Mouse (Mus musculus): ENCODE measurements around the gene Zmynd12.

Gene Zmynd12

GRCm38 (mm10) chr4:119450436-119450835, 27.8 kb downstream of the Zmynd12 start:
- DNase-seq (ENCODE audit: low read depth): no peak

DNA sequence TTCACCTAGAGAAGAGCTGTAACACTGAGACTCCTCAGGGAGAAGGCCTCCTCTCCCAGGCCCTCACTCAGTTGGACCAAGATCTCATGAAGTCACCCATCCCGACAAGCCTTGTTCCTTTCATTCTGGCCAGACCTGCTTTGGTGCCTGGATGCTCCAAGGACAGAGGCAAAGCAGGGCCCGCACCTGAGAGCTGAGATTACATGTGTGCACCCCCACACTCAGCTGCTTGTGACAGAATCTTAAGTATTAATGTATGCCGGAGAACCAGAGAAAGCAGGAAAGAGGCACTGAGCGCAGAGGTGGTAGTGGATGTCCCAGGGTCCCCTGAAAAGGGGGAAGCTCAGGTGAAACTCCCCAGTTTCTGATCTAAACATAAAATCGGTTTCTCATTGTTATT, 30.5 kb downstream of the Zmynd12 start:
- no peak for DNase-seq (ENCODE audit: low read depth)

DNA sequence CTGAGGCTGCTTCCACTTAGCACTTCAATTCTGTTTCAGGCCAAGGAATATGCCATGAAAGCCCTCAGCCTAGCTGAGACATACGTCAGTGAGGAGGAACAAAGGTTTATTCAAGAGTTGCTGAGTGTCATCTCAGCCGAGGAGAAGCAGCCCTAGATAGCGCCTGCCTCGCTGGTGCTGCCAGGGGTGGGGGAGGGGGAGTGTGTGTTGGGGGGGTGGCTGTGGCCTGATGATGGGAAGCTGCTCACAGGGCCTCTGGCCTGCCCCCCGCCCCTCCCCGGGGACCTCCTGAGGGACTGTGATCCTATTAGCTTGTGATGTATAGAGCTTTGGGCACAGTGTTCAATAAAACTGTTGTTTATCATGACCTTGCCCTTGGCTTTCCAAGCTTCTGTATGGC, 30.9 kb downstream of the Zmynd12 start:
- DNase-seq (ENCODE audit: low read depth): no peak

- peak; percentile 27 for DNase-seq (ENCODE audit: low read depth)
Measured at GRCm38 (mm10) chr4:119460296-119460695, 37.7 kb downstream of the Zmynd12 start.

DNA sequence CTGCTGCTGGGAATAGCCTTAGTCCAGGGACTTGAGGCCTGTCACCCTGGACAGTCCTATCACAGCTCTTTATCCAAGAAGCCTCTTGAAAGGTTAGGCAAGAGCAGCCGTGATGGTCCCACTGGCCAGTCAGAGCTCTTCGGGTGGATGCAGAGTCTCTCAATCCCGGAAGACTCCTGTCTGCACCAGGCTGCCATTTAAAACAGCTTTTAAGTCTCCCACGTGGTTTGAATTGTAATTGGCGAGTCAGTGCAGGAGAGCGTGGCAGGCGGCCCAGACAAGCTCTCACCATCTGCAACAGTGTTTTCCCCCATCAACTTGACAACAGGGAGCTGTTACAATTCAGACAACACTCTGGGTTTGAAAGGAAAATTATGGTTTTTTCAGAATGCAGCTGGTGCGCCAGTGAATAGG, 38.1 kb downstream of the Zmynd12 start:
- no peak for DNase-seq (ENCODE audit: low read depth)

DNA sequence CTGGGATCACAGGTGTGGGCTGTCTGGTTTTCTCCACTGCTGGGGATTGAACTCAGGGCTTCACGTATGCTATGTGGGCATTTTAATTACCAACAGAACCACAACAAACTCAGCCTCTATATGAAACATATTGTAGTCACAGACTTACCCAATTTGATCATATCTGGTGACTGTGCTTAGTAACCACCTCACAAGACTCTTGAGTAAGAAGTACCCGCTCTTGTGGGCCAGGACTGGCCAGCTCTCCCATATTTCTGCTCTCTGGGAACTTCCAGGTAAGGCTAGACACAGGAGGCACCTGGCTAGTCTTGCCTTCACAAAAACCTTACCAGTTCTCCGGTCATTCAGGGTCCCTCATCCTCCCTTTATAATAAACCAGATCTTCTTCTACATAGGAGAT, 39.8 kb downstream of the Zmynd12 start:
- no peak for DNase-seq (ENCODE audit: low read depth)

- DNase-seq (ENCODE audit: low read depth): peak; percentile 8
Measured at GRCm38 (mm10) chr4:119462858-119463755, 40.5 kb downstream of the Zmynd12 start.

DNA sequence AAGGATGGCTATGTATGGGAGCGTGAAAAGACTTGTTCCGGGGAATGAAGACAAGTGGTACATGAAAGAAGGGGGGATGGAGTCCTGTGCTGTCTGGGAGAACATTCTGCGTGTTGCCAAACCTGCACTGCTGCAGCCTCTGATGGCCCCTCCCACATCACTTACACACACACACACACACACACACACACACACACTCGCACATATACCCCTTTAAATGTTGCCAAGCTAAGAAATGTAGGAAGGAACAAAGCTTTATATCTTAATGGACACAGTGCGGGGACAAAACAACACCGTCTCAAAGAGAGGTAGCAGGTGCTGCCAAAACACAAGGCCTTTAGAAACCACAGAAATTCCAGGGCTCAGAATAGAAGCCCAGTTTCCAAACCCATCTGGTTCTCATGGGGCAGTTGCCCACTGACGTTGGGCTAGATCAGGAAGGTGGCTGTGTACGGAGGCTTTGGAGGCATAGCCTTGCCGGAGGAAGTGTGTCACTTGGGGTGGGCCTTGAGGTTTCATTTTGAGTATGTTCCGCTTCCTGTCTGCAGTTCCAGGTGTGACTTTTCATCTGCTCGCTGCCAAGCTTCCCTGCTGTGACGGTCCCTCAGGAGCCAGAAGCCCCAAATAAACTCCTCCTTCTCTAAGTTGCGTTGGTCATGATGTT, 41.3 kb downstream of the Zmynd12 start:
- DNase-seq (ENCODE audit: low read depth): peak; percentile 63

DNA sequence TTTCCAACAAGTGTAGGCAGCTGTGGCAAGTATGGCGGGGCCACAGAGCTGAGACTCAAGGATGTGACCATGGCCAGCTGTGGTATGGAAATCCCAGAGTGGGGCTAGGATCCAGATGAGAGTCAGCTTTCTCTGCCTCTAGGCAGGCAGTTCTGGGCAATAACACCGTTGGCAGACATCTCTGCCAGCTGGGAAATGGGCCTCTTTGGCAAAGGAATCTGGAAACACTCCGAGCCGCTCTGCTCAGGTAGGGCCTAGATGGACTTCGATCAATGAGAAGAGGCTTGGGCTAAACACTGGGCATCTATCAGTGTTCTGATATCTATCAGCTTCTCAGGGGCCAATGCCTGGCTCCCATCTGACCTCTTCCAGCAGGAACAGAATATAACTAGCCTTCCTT, 43.2 kb downstream of the Zmynd12 start:
- no peak for DNase-seq (ENCODE audit: low read depth)

- DNase-seq (ENCODE audit: low read depth): no peak
Measured at GRCm38 (mm10) chr4:119467720-119468380, 45.2 kb downstream of the Zmynd12 start.

- DNase-seq (ENCODE audit: low read depth): no peak
Measured at GRCm38 (mm10) chr4:119472545-119472944, 49.9 kb downstream of the Zmynd12 start.

DNA sequence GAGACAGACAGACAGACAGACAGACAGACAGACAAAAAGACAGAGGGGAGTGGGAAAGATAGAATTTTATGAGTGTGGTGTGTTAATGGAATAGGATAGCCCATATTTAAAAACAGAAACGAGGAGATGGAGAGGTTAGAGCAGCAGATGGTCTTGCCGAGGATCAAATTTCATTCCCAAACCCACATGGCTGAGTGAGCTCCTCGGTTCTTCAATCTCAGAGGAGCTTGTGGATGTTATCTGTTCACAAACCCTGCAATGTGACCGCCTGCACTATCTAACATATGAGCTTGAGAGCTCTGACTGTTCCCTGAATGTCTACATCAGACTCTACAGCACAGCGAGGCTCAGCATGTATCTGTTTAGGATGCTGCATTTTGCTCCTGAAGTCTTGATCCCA, 50.5 kb downstream of the Zmynd12 start:
- DNase-seq (ENCODE audit: low read depth): no peak

DNA sequence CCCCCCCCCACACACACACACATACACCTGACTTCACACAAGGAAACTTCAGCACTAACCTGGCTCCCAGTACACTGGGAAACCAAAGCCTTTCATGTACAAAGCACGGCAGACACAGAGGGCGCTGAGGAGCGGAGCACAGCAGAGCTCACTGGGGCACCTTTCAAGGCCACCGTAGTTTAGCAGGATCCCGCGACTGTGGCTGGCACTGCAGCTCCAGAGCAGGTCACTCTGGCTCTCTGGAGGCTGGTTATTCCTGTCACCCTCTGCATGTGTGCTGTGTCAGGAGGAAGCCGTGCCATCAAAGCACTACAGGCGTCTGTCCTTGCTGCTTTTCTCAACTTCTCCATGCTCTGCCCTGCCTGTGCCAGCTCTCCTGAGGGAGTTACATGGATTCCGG, 60.4 kb downstream of the Zmynd12 start:
- no peak for DNase-seq (ENCODE audit: low read depth)

- DNase-seq (ENCODE audit: low read depth): no peak
Measured at GRCm38 (mm10) chr4:119484882-119485281, 62.3 kb downstream of the Zmynd12 start.

DNA sequence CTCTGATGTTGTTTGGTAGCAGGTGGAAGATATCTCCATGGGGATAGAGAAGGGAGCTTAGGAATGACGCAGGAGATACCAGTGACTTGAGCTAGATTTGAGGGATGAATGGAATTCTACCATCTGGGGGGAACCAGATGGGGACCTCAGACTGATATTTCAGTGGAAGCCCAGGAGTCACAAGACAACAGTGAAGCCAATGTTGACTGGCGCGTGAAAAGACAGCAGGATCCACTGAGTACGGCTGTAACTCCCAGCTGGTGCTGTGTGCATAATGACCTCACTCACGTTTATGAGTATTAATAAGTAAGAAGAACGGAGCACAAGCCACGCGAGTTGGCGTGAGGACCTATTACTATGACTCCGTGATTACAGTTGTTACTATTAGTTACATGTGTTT, 67.1 kb downstream of the Zmynd12 start:
- no peak for DNase-seq (ENCODE audit: low read depth)

DNA sequence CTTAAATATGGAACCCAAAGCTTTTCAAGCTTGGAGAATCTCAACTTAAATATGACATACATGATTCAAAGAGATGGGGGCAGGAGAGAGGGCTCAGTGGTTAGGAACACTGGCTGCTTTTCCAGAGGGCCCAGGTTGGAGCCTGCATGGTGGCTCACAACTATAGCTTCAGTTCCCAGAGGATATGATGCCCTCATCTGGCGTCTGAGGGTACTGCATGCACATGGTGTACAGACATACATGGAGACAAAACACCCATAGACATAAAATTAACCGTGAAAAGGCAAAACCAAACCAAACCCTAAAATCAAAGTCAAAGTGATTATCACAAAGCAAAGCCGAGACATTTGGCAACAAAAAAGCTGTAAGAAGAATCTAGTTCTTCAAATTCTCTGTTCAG, 68.2 kb downstream of the Zmynd12 start:
- DNase-seq (ENCODE audit: low read depth): peak; percentile 31

DNA sequence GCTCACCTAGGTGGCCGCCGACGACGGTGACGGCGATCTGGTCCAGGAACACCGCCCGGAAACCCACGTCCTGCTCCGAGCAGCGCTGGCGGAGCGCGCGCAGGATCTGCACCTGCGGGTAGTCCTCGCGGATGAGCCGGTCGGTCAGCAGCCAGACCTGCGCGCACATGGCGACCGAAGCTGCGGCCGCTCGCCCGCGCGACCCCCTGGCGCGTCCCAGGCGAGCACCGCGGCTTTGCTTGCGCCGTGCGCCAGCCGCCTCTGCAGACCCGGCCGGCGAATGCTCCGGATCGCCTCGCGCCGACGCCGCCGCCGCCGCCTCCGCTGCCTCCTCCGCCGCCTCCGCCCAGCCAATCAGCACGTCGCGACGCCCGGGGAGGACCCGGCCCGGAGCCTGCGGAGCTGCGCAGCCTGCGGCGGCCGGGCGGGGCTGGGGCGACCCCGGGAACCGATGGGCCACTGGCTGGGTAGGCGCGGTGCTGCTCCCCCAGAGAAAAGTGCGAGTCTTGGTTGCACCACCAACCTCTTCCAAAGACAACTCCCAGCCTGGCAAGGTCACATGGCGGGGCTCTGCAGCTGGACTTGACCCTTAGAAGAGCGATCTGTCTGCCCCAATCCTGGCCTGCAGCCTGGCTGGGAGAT, 69.8 kb downstream of the Zmynd12 start, which contains the start of gene Rimkla:
TSS of gene Rimkla (minus strand) at position 338 of the 642 bp plus-strand sequence.
- peak; percentile 52 for DNase-seq (ENCODE audit: low read depth)

GRCm38 (mm10) chr4:119492933-119493327, 70.3 kb downstream of the Zmynd12 start:
- no peak for DNase-seq (ENCODE audit: low read depth)

DNA sequence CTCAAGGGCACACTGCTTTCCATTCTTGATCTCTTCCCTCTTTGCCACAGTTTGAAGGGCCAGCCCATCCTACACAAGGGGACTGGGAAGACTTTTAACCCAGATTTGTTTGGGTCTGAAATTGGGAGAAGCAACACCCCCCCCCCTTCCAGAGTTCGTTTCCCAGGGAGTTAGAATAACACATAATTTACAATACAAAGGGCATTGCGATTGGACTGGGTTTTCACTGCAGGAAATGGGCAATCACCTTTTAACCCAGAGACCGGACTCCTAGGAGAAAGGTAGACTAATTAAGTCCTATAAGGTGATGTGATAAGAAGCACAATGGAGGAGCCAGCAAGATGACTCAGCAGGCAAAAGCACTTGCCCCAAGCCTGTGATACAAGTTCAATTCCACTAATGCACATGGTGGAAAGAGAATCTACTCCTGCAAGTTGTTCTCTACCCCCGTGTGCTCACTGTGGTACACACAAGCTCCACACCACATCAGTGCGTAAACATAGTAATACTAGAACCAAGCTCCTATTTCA, 75.8 kb downstream of the Zmynd12 start:
- no peak for DNase-seq (ENCODE audit: low read depth)

DNA sequence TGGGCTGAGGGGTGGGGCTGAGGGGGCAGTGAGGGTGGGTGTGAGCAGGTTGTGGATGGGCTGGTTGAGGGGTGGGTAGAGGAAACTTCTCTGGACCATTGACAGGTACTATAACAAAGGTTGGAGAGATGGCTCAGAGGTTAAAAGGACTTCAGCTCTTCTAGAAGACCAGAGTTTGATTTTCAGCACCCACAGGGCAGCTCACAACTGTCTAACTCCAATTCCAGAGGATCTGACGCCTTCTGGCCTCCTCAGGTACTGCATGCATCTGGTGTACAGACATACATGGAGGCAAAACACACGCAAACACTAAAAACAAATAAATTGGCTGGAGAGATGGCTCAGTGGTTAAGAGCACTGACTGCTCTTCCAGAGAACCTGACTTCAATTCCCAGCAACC, 89.0 kb downstream of the Zmynd12 start:
- DNase-seq (ENCODE audit: low read depth): no peak

- DNase-seq (ENCODE audit: low read depth): no peak
Measured at GRCm38 (mm10) chr4:119512731-119513141, 90.1 kb downstream of the Zmynd12 start.

Data from naive thymus-derived CD4-positive, alpha-beta T cell, adult 2 months (primary cell).